Mouse (Mus musculus): ENCODE measurements around the gene Actr3. TPM values are rescaled to one million over a fixed set of nuclear protein-coding genes. Genes with fewer than 3 reads are reported as not detected.
"Not testable (repeated sequence)": the region's sequence is repeated elsewhere in the genome, so short reads cannot be mapped to it uniquely, and the experiment has no call there.

Gene Actr3
- polyA plus RNA-seq, 1 experiment: 452 TPM

DNA sequence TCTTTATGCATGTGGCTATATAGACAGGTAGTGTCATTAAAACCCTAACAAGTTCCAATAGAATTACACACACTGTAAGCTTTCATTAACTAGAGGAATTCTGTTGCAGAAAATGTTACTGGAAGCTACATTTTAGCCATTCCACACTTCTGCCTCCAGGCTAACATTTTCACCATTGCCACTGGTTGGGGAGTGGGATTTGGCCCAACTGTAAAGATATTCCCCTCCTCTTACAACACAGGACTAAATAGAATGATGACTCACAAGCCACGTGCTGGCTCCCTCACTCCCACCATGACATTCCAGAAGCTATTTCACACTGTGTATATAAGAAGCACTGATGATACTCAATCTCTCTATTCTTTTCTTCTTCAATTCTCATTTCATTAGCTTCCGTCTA is 7.2 kb downstream of the Actr3 start:
- H3K27ac ChIP-seq (ENCODE audit: insufficient read depth, low read length): no peak overlapping the region
- peaks cover 12% of the 10 kb centered on the region for H3K4me1 ChIP-seq (ENCODE audit: control insufficient read depth, insufficient read depth, low read length)
- no peak overlapping the region for H3K4me3 ChIP-seq (ENCODE audit: insufficient read depth, low read length)
- TF ChIP-seq CTCF (IDR thresholded peaks at IDR 0.05; ENCODE audit: borderline replicate concordance, insufficient read depth, low read length) (no peak), POLR2A (IDR thresholded peaks at IDR 0.05; ENCODE audit: low read depth, low read length) (no peak; the same call in 1 of the 2 replicates)

DNA sequence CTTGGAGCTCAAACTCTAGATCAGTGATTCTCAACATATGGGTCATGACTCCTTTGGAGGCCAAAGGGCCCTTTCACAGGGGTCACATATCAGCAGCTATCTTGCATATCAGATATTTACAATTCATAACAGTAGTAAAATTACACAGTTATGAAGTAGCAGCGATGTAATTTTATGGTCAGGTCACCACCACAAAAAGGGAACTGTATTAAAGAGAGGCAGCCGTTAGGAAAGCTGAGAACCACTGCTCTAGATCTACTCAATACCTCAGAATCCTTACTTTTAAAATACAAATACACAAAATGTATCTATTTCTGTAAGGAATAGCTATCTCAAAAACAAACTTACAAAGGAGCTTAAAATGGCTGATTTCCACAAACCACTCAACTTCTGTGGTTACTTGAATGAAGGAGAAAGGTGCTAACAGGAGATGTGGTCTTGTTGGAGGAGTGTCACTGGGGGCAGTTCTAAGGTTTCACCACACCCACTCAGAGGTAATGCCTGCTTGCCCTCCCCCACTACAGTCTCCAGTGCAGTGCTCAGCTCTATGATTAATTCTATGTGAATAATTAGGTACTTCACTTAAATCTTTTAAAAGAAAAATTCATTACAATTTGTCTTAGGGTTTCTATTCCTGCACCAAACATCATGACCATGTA is 9.0 kb downstream of the Actr3 start:
- Histone ChIP-seq H3K27ac (ENCODE audit: insufficient read depth, low read length) (no peak overlapping the region), H3K4me1 (ENCODE audit: control insufficient read depth, insufficient read depth, low read length) (peaks cover 12% of the 10 kb centered on the region), H3K4me3 (ENCODE audit: insufficient read depth, low read length) (no peak overlapping the region)
- TF ChIP-seq CTCF (IDR thresholded peaks at IDR 0.05; ENCODE audit: borderline replicate concordance, insufficient read depth, low read length): no peak
- no peak for TF ChIP-seq POLR2A (IDR thresholded peaks at IDR 0.05; ENCODE audit: low read depth, low read length)

- H3K27ac ChIP-seq (ENCODE audit: insufficient read depth, low read length): no peak overlapping the region
- no peak for TF ChIP-seq CTCF (IDR thresholded peaks at IDR 0.05; ENCODE audit: borderline replicate concordance, insufficient read depth, low read length)
- TF ChIP-seq POLR2A (IDR thresholded peaks at IDR 0.05; ENCODE audit: low read depth, low read length): no peak
- H3K4me1 ChIP-seq (ENCODE audit: control insufficient read depth, insufficient read depth, low read length): no peaks in the 10 kb centered on the region; the same call in 1 of the 2 replicates
- H3K4me3 ChIP-seq (ENCODE audit: insufficient read depth, low read length): no peak overlapping the region
These were observed 15.6 kb downstream of the Actr3 start for GRCm38 (mm10) chr1:125419906-125420305.

- no peak overlapping the region for H3K27ac ChIP-seq (ENCODE audit: insufficient read depth, low read length)
- H3K4me1 ChIP-seq (ENCODE audit: control insufficient read depth, insufficient read depth, low read length): no peaks in the 10 kb centered on the region; the same call in 1 of the 2 replicates
- TF ChIP-seq POLR2A (IDR thresholded peaks at IDR 0.05; ENCODE audit: low read depth, low read length) (no peak), CTCF (IDR thresholded peaks at IDR 0.05; ENCODE audit: borderline replicate concordance, insufficient read depth, low read length) (no peak)
- no peak overlapping the region for H3K4me3 ChIP-seq (ENCODE audit: insufficient read depth, low read length)
These were observed 16.8 kb downstream of the Actr3 start for GRCm38 (mm10) chr1:125418732-125419131.

GRCm38 (mm10) chr1:125407220-125407619 is 28.3 kb downstream of the Actr3 start:
- Histone ChIP-seq H3K27ac (ENCODE audit: insufficient read depth, low read length) (no peak overlapping the region), H3K4me3 (ENCODE audit: insufficient read depth, low read length) (no peak overlapping the region), H3K4me1 (ENCODE audit: control insufficient read depth, insufficient read depth, low read length) (no peaks in the 10 kb centered on the region)
- TF ChIP-seq CTCF (IDR thresholded peaks at IDR 0.05; ENCODE audit: borderline replicate concordance, insufficient read depth, low read length) (no peak), POLR2A (IDR thresholded peaks at IDR 0.05; ENCODE audit: low read depth, low read length) (no peak)

DNA sequence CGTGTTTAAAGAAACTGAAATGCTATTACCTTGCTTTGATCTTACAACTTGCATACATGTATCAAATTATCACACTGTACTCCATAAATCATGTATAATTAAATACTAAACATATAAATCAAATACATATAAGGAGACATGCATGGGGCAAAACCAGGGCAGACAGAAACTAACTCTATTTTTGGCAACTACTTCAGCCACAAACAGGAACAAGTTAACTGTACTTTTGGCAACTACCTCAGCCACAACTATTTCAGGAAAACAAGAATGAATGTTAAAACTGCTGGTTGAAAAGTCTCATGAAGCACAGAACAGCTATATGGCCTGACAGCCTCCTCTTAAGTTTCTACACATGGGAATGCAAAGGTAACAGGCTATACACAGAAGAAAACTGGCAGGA is 40.1 kb downstream of the Actr3 start:
- Histone ChIP-seq H3K4me1 (ENCODE audit: control insufficient read depth, insufficient read depth, low read length) (no peaks in the 10 kb centered on the region), H3K4me3 (ENCODE audit: insufficient read depth, low read length) (no peak overlapping the region), H3K27ac (ENCODE audit: insufficient read depth, low read length) (peak overlapping the region; percentile 47)
- TF ChIP-seq CTCF (IDR thresholded peaks at IDR 0.05; ENCODE audit: borderline replicate concordance, insufficient read depth, low read length) (no peak), POLR2A (IDR thresholded peaks at IDR 0.05; ENCODE audit: low read depth, low read length) (no peak)

DNA sequence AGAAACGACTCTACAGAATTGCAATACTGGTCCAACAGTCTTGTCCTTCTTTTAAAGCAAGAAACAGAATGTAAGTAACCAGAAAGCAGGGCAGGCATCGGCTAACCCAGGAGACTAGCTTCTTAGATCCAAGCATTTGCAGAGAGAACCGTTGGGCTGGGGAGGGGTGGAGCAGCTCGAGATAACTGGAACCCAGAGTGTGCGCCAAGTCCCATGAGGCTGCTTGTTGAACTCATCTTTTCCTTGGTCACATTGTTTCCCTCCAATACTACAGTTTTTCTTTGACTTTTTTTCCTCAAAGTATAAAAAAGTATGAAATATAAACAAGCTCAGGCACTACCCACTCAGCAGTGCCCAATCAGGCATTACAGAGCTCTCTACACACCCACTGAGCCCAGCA is 42.2 kb downstream of the Actr3 start:
- not testable (repeated sequence) for H3K27ac ChIP-seq (ENCODE audit: insufficient read depth, low read length); H3K4me3 ChIP-seq (ENCODE audit: insufficient read depth, low read length); H3K4me1 ChIP-seq (ENCODE audit: control insufficient read depth, insufficient read depth, low read length)

DNA sequence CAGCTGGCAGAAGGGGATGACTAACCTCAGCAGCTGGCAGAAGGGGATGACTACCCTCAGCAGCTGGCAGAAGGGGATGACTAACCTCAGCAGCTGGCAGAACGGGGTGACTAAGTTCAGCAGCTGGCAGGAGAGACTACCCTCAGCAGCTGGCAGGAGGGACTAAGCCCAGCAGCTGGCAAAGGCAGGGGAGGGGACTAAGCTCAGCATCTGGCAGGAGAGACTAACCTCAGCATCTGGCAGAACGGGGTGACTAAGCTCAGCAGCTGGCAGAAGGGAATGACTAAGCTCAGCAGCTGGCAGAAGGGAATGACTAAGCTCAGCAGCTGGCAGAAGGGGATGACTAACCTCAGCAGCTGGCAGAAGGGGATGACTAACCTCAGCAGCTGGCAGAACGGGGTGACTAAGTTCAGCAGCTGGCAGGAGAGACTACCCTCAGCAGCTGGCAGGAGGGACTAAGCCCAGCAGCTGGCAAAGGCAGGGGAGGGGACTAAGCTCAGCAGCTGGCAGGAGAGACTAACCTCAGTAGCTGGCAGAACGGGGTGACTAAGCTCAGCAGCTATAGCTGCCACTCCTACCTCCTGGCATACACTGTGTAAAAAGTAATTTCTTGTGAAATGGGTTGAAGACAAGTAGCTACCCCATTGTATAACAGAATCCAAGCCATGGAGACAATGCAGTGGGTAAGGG is 45.3 kb downstream of the Actr3 start:
- not testable (repeated sequence) for H3K4me1 ChIP-seq (ENCODE audit: control insufficient read depth, insufficient read depth, low read length); H3K4me3 ChIP-seq (ENCODE audit: insufficient read depth, low read length); H3K27ac ChIP-seq (ENCODE audit: insufficient read depth, low read length)

- not testable (repeated sequence) for H3K4me1 ChIP-seq (ENCODE audit: control insufficient read depth, insufficient read depth, low read length); H3K27ac ChIP-seq (ENCODE audit: insufficient read depth, low read length); H3K4me3 ChIP-seq (ENCODE audit: insufficient read depth, low read length)
These were observed 45.9 kb downstream of the Actr3 start for GRCm38 (mm10) chr1:125389634-125390033.

DNA sequence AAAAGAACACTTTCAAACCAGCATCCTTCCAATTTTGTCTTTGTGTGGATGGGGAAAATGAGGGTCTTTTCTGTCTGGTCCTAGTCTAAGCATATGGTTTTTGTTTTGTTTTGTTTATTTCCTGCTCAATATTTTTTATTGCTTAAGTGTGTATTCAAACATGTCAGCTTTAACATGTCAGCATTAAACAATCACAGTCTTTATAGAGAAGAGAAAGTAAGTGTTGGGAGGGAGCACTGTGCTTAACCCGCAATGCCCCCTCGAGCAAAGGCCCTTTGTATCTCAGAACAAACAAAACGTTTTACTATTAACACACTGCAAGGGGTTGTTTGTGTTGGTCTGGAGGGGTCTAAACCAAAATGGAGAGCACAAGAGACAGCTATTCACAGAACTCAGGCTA is 47.2 kb downstream of the Actr3 start:
- H3K27ac ChIP-seq (ENCODE audit: insufficient read depth, low read length): no peak overlapping the region
- H3K4me3 ChIP-seq (ENCODE audit: insufficient read depth, low read length): no peak overlapping the region
- H3K4me1 ChIP-seq (ENCODE audit: control insufficient read depth, insufficient read depth, low read length): no peaks in the 10 kb centered on the region
- TF ChIP-seq POLR2A (IDR thresholded peaks at IDR 0.05; ENCODE audit: low read depth, low read length): no peak
- no peak for TF ChIP-seq CTCF (IDR thresholded peaks at IDR 0.05; ENCODE audit: borderline replicate concordance, insufficient read depth, low read length)

DNA sequence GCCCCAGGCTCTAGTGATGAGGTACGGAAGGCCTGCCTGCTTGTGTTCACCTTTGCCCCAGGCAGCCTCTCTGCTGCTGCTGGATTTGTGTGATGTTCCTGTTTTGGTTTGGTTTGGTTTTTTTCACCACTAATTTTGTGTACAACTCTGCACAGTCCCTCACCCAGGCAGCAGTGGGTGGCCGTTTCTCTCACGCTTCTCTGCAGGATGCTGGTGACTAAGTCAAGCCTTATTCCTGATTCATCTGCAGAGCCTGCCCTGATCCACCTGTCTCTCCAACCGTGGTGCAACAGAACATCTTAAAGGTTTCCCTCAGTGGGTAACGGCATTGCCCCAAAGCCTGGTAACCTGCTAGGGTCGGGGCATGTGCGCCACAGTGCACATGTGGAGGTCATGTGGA is 49.3 kb downstream of the Actr3 start:
- H3K27ac ChIP-seq (ENCODE audit: insufficient read depth, low read length): no peak overlapping the region
- no peaks in the 10 kb centered on the region for H3K4me1 ChIP-seq (ENCODE audit: control insufficient read depth, insufficient read depth, low read length)
- TF ChIP-seq CTCF (IDR thresholded peaks at IDR 0.05; ENCODE audit: borderline replicate concordance, insufficient read depth, low read length) (no peak), POLR2A (IDR thresholded peaks at IDR 0.05; ENCODE audit: low read depth, low read length) (no peak)
- H3K4me3 ChIP-seq (ENCODE audit: insufficient read depth, low read length): no peak overlapping the region
